Mouse (Mus musculus) G1E (cell line): ENCODE measurements around the gene Carhsp1. TPM values are rescaled to one million over a fixed set of nuclear protein-coding genes. Genes with fewer than 3 reads are reported as not detected.

ENCODE experiments used
- ATAC-seq: 2 replicates; pipeline ENCODE4 v1.8.0; 2016; ENCODE audit warnings: mild to moderate bottlenecking; ENCODE audit not compliant: insufficient number of reproducible peaks, poor library complexity, low FRiP score, severe bottlenecking; ENCODE audit errors: extremely low read depth
- DNase-seq: peaks from one replicate; pipeline ENCODE4 v3.0.0; 2012; ENCODE audit warnings: low spot score
- H3K27me3 ChIP-seq: 2 replicates; pipeline ENCODE4 v1.6.1; 2012; ENCODE audit warnings: mild to moderate bottlenecking, low read length, inconsistent platforms; ENCODE audit not compliant: insufficient read depth
- H3K36me3 ChIP-seq: replicated peaks from 2 replicates; pipeline ENCODE3; 2012; ENCODE audit warnings: mild to moderate bottlenecking, inconsistent platforms
- H3K4me1 ChIP-seq: 2 replicates; pipeline ENCODE4 v1.6.1; 2012; ENCODE audit warnings: low read depth, low read length, inconsistent platforms, mixed read lengths; ENCODE audit not compliant: insufficient read depth
- H3K4me3 ChIP-seq: 2 replicates; pipeline ENCODE4 v1.5.1; 2012; ENCODE audit warnings: low read depth, mild to moderate bottlenecking, inconsistent platforms, low read length, moderate library complexity, mixed read lengths
- H3K9me3 ChIP-seq: replicated peaks from 2 replicates; pipeline ENCODE4 v1.6.1; 2012; ENCODE audit warnings: inconsistent platforms
- CTCF ChIP-seq: IDR thresholded peaks from 2 replicates; pipeline ENCODE4 v1.5.1; 2012; ENCODE audit warnings: low read depth, low read length, inconsistent platforms, mixed read lengths
- GATA1 ChIP-seq: IDR thresholded peaks from 2 replicates; pipeline ENCODE4 v1.6.1; 2012; ENCODE audit warnings: borderline replicate concordance, low read length, inconsistent platforms, mixed read lengths
- GATA2 ChIP-seq: IDR thresholded peaks from 2 replicates; pipeline ENCODE4 v1.6.1; 2012; ENCODE audit warnings: low read depth, low read length, inconsistent platforms, borderline replicate concordance
- POLR2AphosphoS5 ChIP-seq: IDR thresholded peaks from 2 replicates; pipeline ENCODE4 v1.6.1; 2012; ENCODE audit warnings: low read depth, low read length, inconsistent platforms; ENCODE audit not compliant: insufficient replicate concordance
- TAL1 ChIP-seq: conservative IDR thresholded peaks from 2 replicates; pipeline ENCODE4 v1.6.1; 2012; ENCODE audit warnings: low read depth, low read length, inconsistent platforms, mixed read lengths
- polyA plus RNA-seq: library from polyadenylated mRNA; stranded (reverse); fragments of >175 nt; gene quantifications from 2 replicates; pipeline ENCODE4 v1.2.3, GENCODE M21; 2012
- total RNA-seq, 2 experiments: library from RNA; stranded (forward) in 1 of 2; stranded (reverse) in 1 of 2; fragments of 200-1000 nt in 1 of 2; fragments of >200 nt in 1 of 2; fragmentation: Nextera tagmentation in 1 of 2; gene quantifications; 2 replicates each; pipeline ENCODE4 v1.2.3; 2014 to 2017

The Carhsp1 gene
- total and polyA plus RNA-seq, 3 experiments: 14.5 to 30.8 (median 28.4) TPM

- Histone ChIP-seq H3K27me3 (no peaks in the 10 kb centered on the region), H3K4me1 (peaks cover 41% of the 10 kb centered on the region), H3K36me3 (peaks cover 79% of the 10 kb centered on the region), H3K4me3 (peak overlapping the region; percentile 65; the same call in 1 of the 2 replicates), H3K9me3 (no peaks in the 10 kb centered on the region)
- DNase-seq (peak; percentile 57), ATAC-seq (peak; percentile 43; the same call in 1 of the 2 replicates)
- TF ChIP-seq TAL1 (no peak), CTCF (peak; percentile 95)
Observed at GRCm38 (mm10) chr16:8686121-8686870, 14.3 kb upstream of the Carhsp1 start.

GRCm38 (mm10) chr16:8685087-8685486 is 13.1 kb upstream of the Carhsp1 start:
- Histone ChIP-seq H3K4me3 (no peak overlapping the region), H3K4me1 (peaks cover 39% of the 10 kb centered on the region), H3K27me3 (no peaks in the 10 kb centered on the region), H3K36me3 (peaks cover 67% of the 10 kb centered on the region), H3K9me3 (no peaks in the 10 kb centered on the region)
- ATAC-seq (no peak), DNase-seq (no peak)
- TF ChIP-seq TAL1 (no peak), CTCF (no peak), POLR2AphosphoS5 (no peak), GATA1 (no peak), GATA2 (no peak)

- Histone ChIP-seq H3K9me3 (no peaks in the 10 kb centered on the region), H3K4me3 (no peak within 1 kb of the TSS), H3K27me3 (peaks cover 2% of the 10 kb centered on the region; the same call in 1 of the 2 replicates), H3K4me1 (peaks cover 29% of the 10 kb centered on the region), H3K36me3 (peaks cover 22% of the 10 kb centered on the region)
- no peak for DNase-seq
- ATAC-seq: no peak
- TF ChIP-seq GATA1: no peak
- no peak for TF ChIP-seq CTCF
- no peak for TF ChIP-seq TAL1
- TF ChIP-seq POLR2AphosphoS5: no peak
- TF ChIP-seq GATA2: no peak
Observed at GRCm38 (mm10) chr16:8680470-8680869, 8.5 kb upstream of the Carhsp1 start, which contains the start of gene Gm5767. Gm5767 (plus strand) TSS chr16:8680770.

GRCm38 (mm10) chr16:8679780-8680179 is 7.8 kb upstream of the Carhsp1 start:
- TF ChIP-seq TAL1 (no peak), CTCF (no peak), POLR2AphosphoS5 (no peak), GATA1 (no peak), GATA2 (no peak)
- H3K27me3 ChIP-seq: peaks cover 3% of the 10 kb centered on the region; the same call in 1 of the 2 replicates

GRCm38 (mm10) chr16:8678676-8679075 is 6.7 kb upstream of the Carhsp1 start:
- H3K4me1 ChIP-seq: peaks cover 36% of the 10 kb centered on the region
- ATAC-seq (no peak), DNase-seq (no peak)
- peaks cover 4% of the 10 kb centered on the region for H3K36me3 ChIP-seq
- no peak overlapping the region for H3K4me3 ChIP-seq
- peaks cover 6% of the 10 kb centered on the region; the same call in 1 of the 2 replicates for H3K27me3 ChIP-seq
- TF ChIP-seq TAL1 (no peak), CTCF (no peak), GATA2 (no peak), POLR2AphosphoS5 (no peak), GATA1 (no peak)
- no peaks in the 10 kb centered on the region for H3K9me3 ChIP-seq

More at GRCm38 (mm10) chr16:8679780-8680179, 7.8 kb upstream of the Carhsp1 start:
- H3K4me1 ChIP-seq: peaks cover 27% of the 10 kb centered on the region
- H3K9me3 ChIP-seq: no peaks in the 10 kb centered on the region
- peaks cover 16% of the 10 kb centered on the region for H3K36me3 ChIP-seq
- DNase-seq (no peak), ATAC-seq (no peak)
- no peak overlapping the region for H3K4me3 ChIP-seq

- TF ChIP-seq GATA2 (no peak), CTCF (no peak), GATA1 (no peak), TAL1 (no peak), POLR2AphosphoS5 (no peak)
- Histone ChIP-seq H3K4me3 (no peak overlapping the region), H3K4me1 (peaks cover 39% of the 10 kb centered on the region), H3K27me3 (peaks cover 6% of the 10 kb centered on the region; the same call in 1 of the 2 replicates), H3K36me3 (no peaks in the 10 kb centered on the region), H3K9me3 (no peaks in the 10 kb centered on the region)
- ATAC-seq (no peak), DNase-seq (no peak)
Observed at GRCm38 (mm10) chr16:8678035-8678434, 6.1 kb upstream of the Carhsp1 start.
